ENCODE assay signal across 17 mouse cellular contexts in genomic region chr11:46114221-46114620, GRCm38 (mm10). TPM values are rescaled to one million over a fixed set of nuclear protein-coding genes. Genes with fewer than 3 reads are reported as not detected.
"Had no signal": no experiment of that assay in that cellular context is flagged by ENCODE, and none has a peak within 500 bp of the region (broad histone marks: within the 10 kb centered on the region; RNA-seq: fewer than 3 reads in every experiment).

No protein-coding gene starts in this region.

- H3K9me3 ChIP-seq: limb, embryonic 13.5 days; liver, embryonic 15.5 days; megakaryocyte, embryonic 14.5 days; midbrain, embryonic 15.5 days; neural tube, embryonic 12.5 days had no signal

- H3K4me3 ChIP-seq: layer of hippocampus, adult 2 months; limb, embryonic 13.5 days; liver, embryonic 15.5 days; megakaryocyte, embryonic 14.5 days; midbrain, embryonic 15.5 days; neural tube, embryonic 12.5 days had no signal

- H3K9ac ChIP-seq: limb, embryonic 13.5 days; liver, embryonic 15.5 days; midbrain, embryonic 15.5 days; neural tube, embryonic 12.5 days had no signal

- ATAC-seq: midbrain, embryonic 15.5 days had no signal

- H3K27ac ChIP-seq: kidney, postnatal 0 days; layer of hippocampus, adult 2 months; limb, embryonic 13.5 days; liver, embryonic 15.5 days; macrophage; midbrain, embryonic 15.5 days; neural tube, embryonic 12.5 days had no signal

- H3K4me1 ChIP-seq: liver, embryonic 15.5 days; midbrain, embryonic 15.5 days; neural tube, embryonic 12.5 days had no signal

- H3K27me3 ChIP-seq: limb, embryonic 13.5 days; liver, embryonic 15.5 days; midbrain, embryonic 15.5 days; neural tube, embryonic 12.5 days had no signal

- H3K36me3 ChIP-seq: liver, embryonic 15.5 days had no signal

- H3K4me2 ChIP-seq: limb, embryonic 13.5 days; liver, embryonic 15.5 days; midbrain, embryonic 11.5 days; midbrain, embryonic 15.5 days; neural tube, embryonic 12.5 days had no signal

- DNase-seq: kidney, postnatal 4 days; left cerebral cortex, postnatal 4 days; lung, adult 2 months; lung, postnatal 10 days; spleen, adult 18-20 months; thymus, adult 18-20 months; thymus, postnatal 14 days had no signal

RNA-seq across cellular contexts. Expression of gene Nipal4, which starts 52.1 kb away (rescaled TPM):
- polyA plus RNA-seq: liver, adult 2 months; macrophage had no signal
